Mouse (Mus musculus) c-Kit-positive CD71-positive TER-119-negative erythroid progenitor cells, embryonic 14.5 days (primary cell): ENCODE measurements around the gene Cdc45.

Experiments used
- DNase-seq: peaks from one replicate; pipeline ENCODE4 v3.0.0-alpha.2; 2013; ENCODE audit warnings: low read depth

The Cdc45 gene

DNA sequence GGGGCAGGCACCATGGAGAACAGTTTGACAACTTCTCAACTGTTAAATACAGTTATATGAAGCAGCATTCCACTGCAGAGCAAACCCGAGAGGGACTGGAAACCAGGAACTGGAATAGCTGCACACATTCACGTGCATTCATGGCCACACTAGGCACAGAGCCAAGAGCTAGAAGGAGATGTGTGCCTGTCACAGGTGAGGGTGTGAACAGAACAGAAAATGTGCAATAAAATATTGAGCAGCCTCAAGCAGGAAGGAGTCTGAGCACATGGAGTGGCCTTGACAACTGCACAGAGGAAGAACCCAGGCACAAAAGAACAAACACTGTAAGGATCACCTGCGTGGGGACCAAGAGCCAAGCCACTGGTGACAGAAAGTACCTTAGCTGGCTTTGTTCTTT is 81.1 kb downstream of the Cdc45 start:
- DNase-seq: no peak
